Mouse (Mus musculus) heart, embryonic 11.5 days (tissue): Measurements from ENCODE around the gene Paqr8. TPM values are rescaled to one million over a fixed set of nuclear protein-coding genes. Genes with fewer than 3 reads are reported as not detected.
A peak's percentile ranks its signal among the peaks of the same experiment; 100 is the strongest.
"Not testable (repeated sequence)": the region's sequence is repeated elsewhere in the genome, so short reads cannot be mapped to it uniquely, and the experiment has no call there.

Experiments
- ATAC-seq: fragments of 200-750 bp; cut with Nextera tagmentation; replicated peaks from 2 replicates; pipeline ENCODE4 v1.8.0; 2017; ENCODE audit warnings: moderate library complexity; ENCODE audit not compliant: insufficient number of reproducible peaks, low FRiP score, low TSS enrichment
- H3K27ac ChIP-seq: fragments of 300-500 bp; sonication (generic); 2 replicates; pipeline ENCODE4 v1.5.1; 2014; ENCODE audit warnings: mild to moderate bottlenecking, low read depth, low read length
- H3K27me3 ChIP-seq: fragments of 300-500 bp; sonication (generic); 2 replicates; pipeline ENCODE4 v1.6.1; 2014; ENCODE audit warnings: mild to moderate bottlenecking, low read length, mixed read lengths; ENCODE audit not compliant: control insufficient read depth, insufficient read depth
- H3K36me3 ChIP-seq: fragments of 300-500 bp; sonication (generic); 2 replicates; pipeline ENCODE4 v1.6.1; 2014; ENCODE audit warnings: mild to moderate bottlenecking, low read length, moderate library complexity, mixed read lengths; ENCODE audit not compliant: control insufficient read depth, insufficient read depth
- H3K4me1 ChIP-seq: fragments of 300-500 bp; sonication (generic); 2 replicates; pipeline ENCODE4 v1.6.1; 2014; ENCODE audit warnings: low read length; ENCODE audit not compliant: control insufficient read depth, insufficient read depth
- H3K4me2 ChIP-seq: fragments of 300-500 bp; sonication (generic); 2 replicates; pipeline ENCODE4 v1.6.1; 2014; ENCODE audit warnings: mild to moderate bottlenecking, moderate library complexity
- H3K4me3 ChIP-seq: fragments of 300-500 bp; sonication (generic); 2 replicates; pipeline ENCODE4 v1.5.1; 2014; ENCODE audit warnings: low read depth, low read length
- H3K9ac ChIP-seq: fragments of 300-500 bp; sonication (generic); 2 replicates; pipeline ENCODE4 v1.6.1; 2014; ENCODE audit warnings: mild to moderate bottlenecking, low read depth, low read length, moderate library complexity
- H3K9me3 ChIP-seq: fragments of 300-500 bp; sonication (generic); replicated peaks from 2 replicates; pipeline ENCODE4 v1.6.1; 2016; ENCODE audit warnings: low read length; ENCODE audit not compliant: control insufficient read depth
- WGBS: fragments of 180-500 bp; shearing (Covaris S2); extraction: QIAGEN DNeasy Blood & Tissue Kit; methylation state at CpG from one replicate; pipeline ENCODE4 v1.1.7; 2014; ENCODE audit not compliant: insufficient replicate concordance; 5-methylcytosine and 5-hydroxymethylcytosine counted together
- polyA plus RNA-seq: library from polyadenylated mRNA; unstranded; fragments of >200 nt; fragmentation: Nextera tagmentation; extraction: Ambion mirVana; gene quantifications from 2 replicates; pipeline ENCODE4 v1.2.1, GENCODE M21; 2014

The Paqr8 gene
- polyA plus RNA-seq, 1 experiment from 2014 or later, result 3.0 TPM

DNA sequence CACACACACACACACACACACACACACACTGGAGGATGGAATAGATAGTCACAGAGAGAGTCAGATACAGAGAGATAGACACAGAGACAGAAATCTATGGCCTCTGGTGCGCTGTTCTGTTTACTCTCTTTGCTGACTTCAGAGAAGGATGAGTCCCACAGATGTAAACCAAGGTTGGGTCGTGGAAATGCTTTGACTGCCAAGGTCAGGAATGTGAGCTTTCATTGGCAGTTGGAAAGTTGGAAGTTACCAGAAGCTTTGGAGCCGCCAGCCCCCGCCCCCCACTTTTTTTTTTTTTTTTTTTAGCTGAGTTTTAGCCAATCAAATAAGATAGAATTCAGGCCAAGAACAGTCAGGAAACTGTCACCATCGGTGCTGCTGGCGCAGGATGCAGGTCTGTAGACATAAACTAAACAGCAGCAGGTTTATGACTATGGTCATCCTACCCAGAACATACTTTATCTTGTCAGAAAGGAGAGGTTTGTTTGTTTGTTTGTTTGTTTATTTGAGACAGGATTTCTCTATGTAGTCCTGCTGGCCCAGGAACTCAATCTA lies 27.2 kb downstream of the Paqr8 start:
- no peak for ATAC-seq
- no peaks in the 10 kb centered on the region for H3K9me3 ChIP-seq
- H3K36me3 ChIP-seq, result no peaks in the 10 kb centered on the region
- no peaks in the 10 kb centered on the region for H3K4me1 ChIP-seq
- no peak overlapping the region for H3K4me2 ChIP-seq
- no peaks in the 10 kb centered on the region for H3K27me3 ChIP-seq
- no peak overlapping the region for H3K9ac ChIP-seq
- no peak overlapping the region for H3K27ac ChIP-seq
- H3K4me3 ChIP-seq, result no peak overlapping the region
- 79% methylated on average over 6 of the region's 6 CpGs for WGBS

GRCm38 (mm10) chr1:20919728-20920127 lies 29.3 kb downstream of the Paqr8 start:
- no peak overlapping the region for H3K4me3 ChIP-seq
- H3K9ac ChIP-seq, result no peak overlapping the region
- no peaks in the 10 kb centered on the region for H3K27me3 ChIP-seq
- 89% methylated on average over 2 of the region's 2 CpGs for WGBS
- H3K36me3 ChIP-seq, result no peaks in the 10 kb centered on the region
- H3K9me3 ChIP-seq, result no peaks in the 10 kb centered on the region
- no peak overlapping the region for H3K4me2 ChIP-seq
- H3K4me1 ChIP-seq, result peaks cover 10% of the 10 kb centered on the region
- no peak overlapping the region for H3K27ac ChIP-seq
- ATAC-seq, result no peak

GRCm38 (mm10) chr1:20921081-20921528 lies 30.7 kb downstream of the Paqr8 start:
- no peak overlapping the region for H3K4me3 ChIP-seq
- no peaks in the 10 kb centered on the region for H3K36me3 ChIP-seq
- peaks cover 10% of the 10 kb centered on the region for H3K4me1 ChIP-seq
- 76% methylated on average over 10 of the region's 10 CpGs for WGBS
- ATAC-seq, result no peak
- H3K27me3 ChIP-seq, result no peaks in the 10 kb centered on the region
- H3K4me2 ChIP-seq, result no peak overlapping the region
- H3K9ac ChIP-seq, result no peak overlapping the region
- H3K9me3 ChIP-seq, result no peaks in the 10 kb centered on the region
- no peak overlapping the region for H3K27ac ChIP-seq

GRCm38 (mm10) chr1:20922612-20923399 lies 32.4 kb downstream of the Paqr8 start:
- Histone ChIP-seq H3K9me3 (no peaks in the 10 kb centered on the region), H3K27me3 (no peaks in the 10 kb centered on the region), H3K4me3 (no peak overlapping the region), H3K4me2 (peak overlapping the region; percentile 11), H3K27ac (0 out of 2 replicates have a peak overlapping the region, but pooled peaks have one; percentile 29), H3K36me3 (no peaks in the 10 kb centered on the region), H3K9ac (no peak overlapping the region), H3K4me1 (peaks cover 10% of the 10 kb centered on the region)
- WGBS, result 43% methylated on average over 11 of the region's 11 CpGs
- no peak for ATAC-seq

DNA sequence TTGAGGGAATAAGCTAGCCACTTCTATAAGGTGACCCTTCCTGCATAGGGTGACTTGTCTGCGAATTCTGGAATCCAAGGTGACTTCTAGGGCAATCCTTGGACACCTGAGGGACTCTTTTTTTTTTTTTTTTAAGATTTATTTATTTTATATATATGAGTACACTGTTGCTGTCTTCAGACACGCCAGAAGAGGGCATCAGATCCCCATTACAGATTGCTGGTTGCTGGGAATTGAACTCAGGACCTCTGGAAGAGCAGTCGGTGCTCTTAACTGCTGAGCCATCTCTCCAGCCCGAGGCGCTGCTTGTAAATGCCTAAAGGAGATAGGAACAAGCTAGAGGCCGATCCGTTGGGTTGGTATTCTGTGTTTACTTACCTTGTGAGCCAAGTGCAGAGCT lies 34.9 kb downstream of the Paqr8 start:
- H3K9me3 ChIP-seq, H3K9ac ChIP-seq, H3K36me3 ChIP-seq, H3K4me3 ChIP-seq, ATAC-seq, H3K27ac ChIP-seq, H3K4me2 ChIP-seq, H3K4me1 ChIP-seq, H3K27me3 ChIP-seq: not testable (repeated sequence)
- WGBS, result 72% methylated on average over 7 of the region's 7 CpGs

DNA sequence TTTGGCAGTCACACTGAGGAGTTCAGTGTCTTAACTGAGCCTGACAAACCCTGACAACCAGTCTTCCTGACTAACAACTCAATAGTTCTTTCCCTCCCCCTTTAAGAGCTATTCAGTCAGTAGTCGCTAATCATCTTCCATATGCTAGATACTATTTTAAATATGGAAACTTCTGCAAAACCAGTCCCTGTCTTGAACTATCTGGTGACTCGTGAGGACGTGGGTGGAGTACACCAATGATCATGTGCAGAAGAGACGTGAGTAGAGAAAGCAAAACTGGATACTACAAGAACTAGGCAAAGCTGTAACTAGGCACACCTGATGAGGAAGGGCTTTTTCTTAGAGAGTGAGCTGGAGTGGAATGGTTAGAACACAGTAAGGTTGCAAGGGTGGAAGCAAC lies 35.5 kb downstream of the Paqr8 start:
- Histone ChIP-seq H3K9me3 (no peaks in the 10 kb centered on the region), H3K27ac (no peak overlapping the region), H3K9ac (no peak overlapping the region), H3K36me3 (no peaks in the 10 kb centered on the region), H3K4me1 (peaks cover 10% of the 10 kb centered on the region), H3K4me3 (no peak overlapping the region), H3K27me3 (no peaks in the 10 kb centered on the region), H3K4me2 (no peak overlapping the region)
- ATAC-seq, result no peak
- WGBS, result 84% methylated on average over 4 of the region's 4 CpGs

GRCm38 (mm10) chr1:20926376-20926775 lies 36.0 kb downstream of the Paqr8 start:
- Histone ChIP-seq H3K27me3 (no peaks in the 10 kb centered on the region), H3K4me3 (no peak overlapping the region), H3K36me3 (no peaks in the 10 kb centered on the region), H3K9ac (no peak overlapping the region), H3K9me3 (no peaks in the 10 kb centered on the region), H3K4me2 (no peak overlapping the region), H3K4me1 (peaks cover 10% of the 10 kb centered on the region), H3K27ac (no peak overlapping the region)
- 64% methylated on average over 4 of the region's 4 CpGs for WGBS
- no peak for ATAC-seq

- no peak overlapping the region for H3K4me2 ChIP-seq
- ATAC-seq, result no peak
- H3K27ac ChIP-seq, result no peak overlapping the region
- H3K36me3 ChIP-seq, result no peaks in the 10 kb centered on the region
- WGBS, result 71% methylated on average over 4 of the region's 4 CpGs
- no peak overlapping the region for H3K9ac ChIP-seq
- H3K27me3 ChIP-seq, result no peaks in the 10 kb centered on the region
- H3K4me1 ChIP-seq, result peaks cover 2% of the 10 kb centered on the region; the same call in 1 of the 2 replicates
- no peaks in the 10 kb centered on the region for H3K9me3 ChIP-seq
- H3K4me3 ChIP-seq, result no peak overlapping the region
Measured at GRCm38 (mm10) chr1:20928487-20928886, 38.1 kb downstream of the Paqr8 start.

DNA sequence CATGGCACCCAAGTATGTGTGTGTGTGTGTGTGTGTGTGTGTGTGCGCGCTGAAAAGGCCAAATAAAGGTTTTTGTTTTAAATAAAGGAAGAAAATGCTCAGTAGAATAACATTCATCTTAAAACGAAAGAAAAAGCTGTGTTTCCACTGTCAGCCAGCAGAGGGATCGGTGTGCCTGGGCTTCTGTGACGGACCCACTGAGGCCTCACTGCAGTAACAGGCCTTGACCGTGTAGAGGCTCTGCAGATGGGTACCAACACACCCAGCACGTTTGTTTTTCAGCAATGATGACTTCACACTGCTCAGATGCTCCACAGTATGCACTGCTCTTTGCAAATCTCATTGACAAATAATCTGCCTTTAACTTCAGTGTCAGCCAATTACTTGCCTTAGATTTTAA lies 43.1 kb downstream of the Paqr8 start:
- 20% methylated on average over 7 of the region's 7 CpGs for WGBS
- no peak overlapping the region for H3K27ac ChIP-seq
- no peaks in the 10 kb centered on the region for H3K4me1 ChIP-seq
- H3K9me3 ChIP-seq, result no peaks in the 10 kb centered on the region
- no peak overlapping the region for H3K4me2 ChIP-seq
- no peak overlapping the region for H3K9ac ChIP-seq
- H3K36me3 ChIP-seq, result no peaks in the 10 kb centered on the region
- H3K4me3 ChIP-seq, result no peak overlapping the region
- ATAC-seq, result no peak; the same call in 1 of the 2 replicates
- no peaks in the 10 kb centered on the region for H3K27me3 ChIP-seq
